Mouse (Mus musculus): ENCODE measurements around the gene Rab22a.

- no peak for TF ChIP-seq CTCF (IDR thresholded peaks at IDR 0.05)
- no peak for TF ChIP-seq EP300 (IDR thresholded peaks at IDR 0.05)
Measured at GRCm38 (mm10) chr2:173724382-173724781, 64.8 kb downstream of the Rab22a start.

Data from lung, postnatal 0 days (tissue).